Mouse (Mus musculus) intestine, embryonic 14.5 days (tissue): ENCODE data around the gene Rnase2b. TPM values are rescaled to one million over a fixed set of nuclear protein-coding genes. Genes with fewer than 3 reads are reported as not detected.

ENCODE experiments used
- ATAC-seq: fragments of 200-750 bp; cut with Nextera tagmentation; replicated peaks from 2 replicates; pipeline ENCODE4 v1.8.0; 2017; ENCODE audit warnings: low read depth, moderate number of reproducible peaks, moderate TSS enrichment, moderate library complexity; ENCODE audit not compliant: low FRiP score, low TSS enrichment
- DNase-seq: peaks from one replicate; pipeline ENCODE4 v3.0.0-alpha.2; 2018; ENCODE audit warnings: low spot score
- H3K27ac ChIP-seq: fragments of 300-500 bp; sonication (generic); 2 replicates; pipeline ENCODE4 v1.5.1; 2014; ENCODE audit warnings: low read depth, mild to moderate bottlenecking, control low read depth
- H3K27me3 ChIP-seq: fragments of 300-500 bp; sonication (generic); replicated peaks from 2 replicates; pipeline ENCODE4 v1.6.1; 2014; ENCODE audit warnings: low read length, control low read depth; ENCODE audit not compliant: control insufficient read depth, insufficient read depth
- H3K36me3 ChIP-seq: fragments of 300-500 bp; sonication (generic); 2 replicates; pipeline ENCODE4 v1.6.1; 2014; ENCODE audit warnings: low read length, control low read depth; ENCODE audit not compliant: control insufficient read depth, insufficient read depth
- H3K4me1 ChIP-seq: fragments of 300-500 bp; sonication (generic); replicated peaks from 2 replicates; pipeline ENCODE4 v1.6.1; 2014; ENCODE audit warnings: low read length, control low read depth, mixed read lengths; ENCODE audit not compliant: control insufficient read depth, insufficient read depth
- H3K4me2 ChIP-seq: fragments of 300-500 bp; sonication (generic); 2 replicates; pipeline ENCODE4 v1.6.1; 2014; ENCODE audit warnings: low read length
- H3K4me3 ChIP-seq: fragments of 300-500 bp; sonication (generic); 2 replicates; pipeline ENCODE4 v1.5.1; 2014; ENCODE audit warnings: low read depth, low read length, control low read depth, mixed read lengths
- H3K9ac ChIP-seq: fragments of 300-500 bp; sonication (generic); 2 replicates; pipeline ENCODE4 v1.6.1; 2014; ENCODE audit warnings: mild to moderate bottlenecking, low read length
- H3K9me3 ChIP-seq: fragments of 300-500 bp; sonication (generic); 2 replicates; pipeline ENCODE4 v1.6.1; 2016; ENCODE audit warnings: low read length, control low read depth; ENCODE audit not compliant: control insufficient read depth
- WGBS: fragments of 180-500 bp; shearing (Covaris S2); extraction: QIAGEN DNeasy Blood & Tissue Kit; methylation state at CpG from one replicate; pipeline ENCODE4 v1.1.7; 2014; 5-methylcytosine and 5-hydroxymethylcytosine counted together
- polyA plus RNA-seq: library from polyadenylated mRNA; unstranded; fragments of >200 nt; fragmentation: Nextera tagmentation; extraction: Ambion mirVana; gene quantifications from 2 replicates; pipeline ENCODE4 v1.2.1, GENCODE M21; 2014

Gene Rnase2b
- polyA plus RNA-seq, 1 experiment from 2014 or later = not detected

- Histone ChIP-seq H3K4me2 (no peak within 1 kb of the TSS), H3K36me3 (no peaks in the 10 kb centered on the region), H3K27me3 (no peaks in the 10 kb centered on the region), H3K9me3 (no peaks in the 10 kb centered on the region), H3K4me3 (no peak within 1 kb of the TSS), H3K9ac (no peak within 1 kb of the TSS), H3K4me1 (no peaks in the 10 kb centered on the region), H3K27ac (no peak within 1 kb of the TSS)
- WGBS = 85% methylated on average over 5 of the region's 5 CpGs
- DNase-seq (no peak), ATAC-seq (no peak)
Measured at GRCm38 (mm10) chr14:51199098-51200023, 37.3 kb downstream of the Rnase2b start, which contains the start of gene Ang2. TSS of gene Ang2 (minus strand) at chr14:51199148.

- DNase-seq (no peak), ATAC-seq (no peak)
- Histone ChIP-seq H3K9ac (no peak overlapping the region), H3K9me3 (no peaks in the 10 kb centered on the region), H3K4me2 (no peak overlapping the region), H3K27me3 (no peaks in the 10 kb centered on the region), H3K4me3 (no peak overlapping the region), H3K36me3 (no peaks in the 10 kb centered on the region), H3K27ac (no peak overlapping the region), H3K4me1 (no peaks in the 10 kb centered on the region)
- 92% methylated on average over 2 of the region's 2 CpGs for WGBS
Measured at GRCm38 (mm10) chr14:51200054-51200453, 38.0 kb downstream of the Rnase2b start.

- no peak overlapping the region for H3K4me2 ChIP-seq
- 91% methylated on average over 2 of the region's 2 CpGs for WGBS
- no peak for DNase-seq
- H3K9me3 ChIP-seq = no peaks in the 10 kb centered on the region
- no peak for ATAC-seq
- H3K27me3 ChIP-seq = no peaks in the 10 kb centered on the region
- no peaks in the 10 kb centered on the region for H3K36me3 ChIP-seq
- H3K4me3 ChIP-seq = no peak overlapping the region
- no peaks in the 10 kb centered on the region for H3K4me1 ChIP-seq
- no peak overlapping the region for H3K9ac ChIP-seq
- no peak overlapping the region for H3K27ac ChIP-seq
Measured at GRCm38 (mm10) chr14:51200466-51200865, 38.4 kb downstream of the Rnase2b start.

GRCm38 (mm10) chr14:51203115-51203514 is 41.1 kb downstream of the Rnase2b start, which contains the start of gene Ear14:
TSS of gene Ear14 (plus strand) at chr14:51203391.
- H3K27me3 ChIP-seq = no peaks in the 10 kb centered on the region
- DNase-seq = no peak
- H3K4me3 ChIP-seq = no peak within 1 kb of the TSS
- 85% methylated on average over 2 of the region's 2 CpGs for WGBS
- no peak within 1 kb of the TSS for H3K27ac ChIP-seq
- ATAC-seq = no peak
- H3K36me3 ChIP-seq = no peaks in the 10 kb centered on the region
- no peaks in the 10 kb centered on the region for H3K4me1 ChIP-seq
- H3K4me2 ChIP-seq = no peak within 1 kb of the TSS
- H3K9ac ChIP-seq = no peak within 1 kb of the TSS
- no peaks in the 10 kb centered on the region for H3K9me3 ChIP-seq

Other genes with a start within 250 kb of the Rnase2b start
- gene Osgep, start 237.4 kb upstream of the Rnase2b start, polyA plus RNA-seq = 140 and 169 TPM in 2 replicates
- 291 and 302 TPM in 2 replicates for gene Apex1, start 237.3 kb upstream of the Rnase2b start, polyA plus RNA-seq
- gene Pip4p1, start 231.4 kb upstream of the Rnase2b start, polyA plus RNA-seq = 55.8 and 56.9 TPM in 2 replicates
- 75.2 TPM in 2 replicates for gene Pnp, start 231.2 kb upstream of the Rnase2b start, polyA plus RNA-seq
- gene Gm49342, start 217.7 kb upstream of the Rnase2b start, polyA plus RNA-seq = not detected in 2 replicates
- 0.93 and 1.1 TPM in 2 replicates for gene Pnp2, start 206.3 kb upstream of the Rnase2b start, polyA plus RNA-seq
- 0.15 and 0.27 TPM in 2 replicates for gene Rnase10, start 154.5 kb upstream of the Rnase2b start, polyA plus RNA-seq
- gene Rnase9, start 120.4 kb upstream of the Rnase2b start, polyA plus RNA-seq = not detected in 2 replicates
- gene Rnase11, start 112.1 kb upstream of the Rnase2b start, polyA plus RNA-seq = not detected in 2 replicates
- gene Rnase12, start 104.6 kb upstream of the Rnase2b start, polyA plus RNA-seq = 0.47 and 0.97 TPM in 2 replicates
- not detected in 2 replicates for gene Olfr750, start 87.8 kb upstream of the Rnase2b start, polyA plus RNA-seq
- gene Rnase4, start 71.2 kb upstream of the Rnase2b start, polyA plus RNA-seq = 142 and 151 TPM in 2 replicates
- 34.0 and 38.6 TPM in 2 replicates for gene Ang, start 71.1 kb upstream of the Rnase2b start, polyA plus RNA-seq
- 0.12 TPM in 1 of 2 replicates, not detected in the other for gene Eddm3b, start 47.8 kb upstream of the Rnase2b start, polyA plus RNA-seq
- gene Rnase6, start 38.4 kb upstream of the Rnase2b start, polyA plus RNA-seq = 0.91 and 2.1 TPM in 2 replicates
- 1.9 and 4.0 TPM in 2 replicates for gene Rnase1, start 15.5 kb upstream of the Rnase2b start, polyA plus RNA-seq
- not detected in 2 replicates for gene Ang2, start 36.9 kb downstream of the Rnase2b start, polyA plus RNA-seq
- not detected in 2 replicates for gene Ear14, start 41.1 kb downstream of the Rnase2b start, polyA plus RNA-seq
- gene Rnase2a, start 93.9 kb downstream of the Rnase2b start, polyA plus RNA-seq = not detected in 2 replicates
- gene Gm7247, start 199.5 kb downstream of the Rnase2b start, polyA plus RNA-seq = not detected in 2 replicates
- gene Vmn2r88, start 248.6 kb downstream of the Rnase2b start, polyA plus RNA-seq = not detected in 2 replicates